Mouse (Mus musculus): ENCODE measurements at regions not wholly inside any gene's neighbourhood (a gene's known extent, or its start where the extent isn't known, plus 50 kb on each side); places are given as distances from the start of the nearest gene placed in this dataset.
A peak's percentile ranks its signal among the peaks of the same experiment; 100 is the strongest.

DNA sequence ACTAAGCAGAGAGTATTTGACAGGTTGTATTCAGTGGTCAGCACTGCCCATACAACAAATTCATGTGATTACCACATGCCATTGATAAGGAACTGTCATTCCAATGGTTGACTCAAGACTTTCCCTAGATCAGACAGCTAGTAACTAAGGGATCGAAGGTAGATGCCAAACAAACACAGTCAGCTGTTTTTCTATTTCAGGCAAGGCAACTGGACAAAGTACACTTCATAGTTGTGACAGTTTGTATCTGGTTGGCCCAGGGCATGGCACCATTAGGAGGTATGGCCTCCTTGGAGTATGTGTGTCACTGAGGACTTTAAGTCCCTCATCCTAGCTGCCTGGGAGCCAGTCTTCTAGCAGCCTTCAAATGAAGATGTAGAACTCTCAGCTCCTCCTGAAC, 62.8 kb upstream of the Aldh1a3 start:
- DNase-seq: no peak

DNA sequence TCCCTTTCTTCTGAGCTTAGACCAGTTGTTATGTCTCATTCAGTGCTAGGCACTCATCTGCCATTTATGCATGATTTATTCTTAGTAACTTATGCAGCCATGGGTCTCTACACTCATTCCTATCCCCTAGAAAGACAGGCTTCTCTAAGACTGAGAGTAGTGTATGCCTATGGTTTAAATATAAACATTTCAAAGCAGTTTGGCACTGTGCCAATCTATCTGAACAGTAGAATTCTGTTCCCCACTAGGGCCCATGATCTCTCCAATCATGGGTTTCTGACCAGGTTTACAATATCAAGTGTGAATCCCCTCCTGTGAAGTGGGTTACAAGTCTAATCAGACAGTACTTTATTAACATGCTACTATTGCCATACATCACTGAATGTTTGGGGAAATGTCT, 60.4 kb upstream of the Aldh1a3 start:
- no peak for DNase-seq

DNA sequence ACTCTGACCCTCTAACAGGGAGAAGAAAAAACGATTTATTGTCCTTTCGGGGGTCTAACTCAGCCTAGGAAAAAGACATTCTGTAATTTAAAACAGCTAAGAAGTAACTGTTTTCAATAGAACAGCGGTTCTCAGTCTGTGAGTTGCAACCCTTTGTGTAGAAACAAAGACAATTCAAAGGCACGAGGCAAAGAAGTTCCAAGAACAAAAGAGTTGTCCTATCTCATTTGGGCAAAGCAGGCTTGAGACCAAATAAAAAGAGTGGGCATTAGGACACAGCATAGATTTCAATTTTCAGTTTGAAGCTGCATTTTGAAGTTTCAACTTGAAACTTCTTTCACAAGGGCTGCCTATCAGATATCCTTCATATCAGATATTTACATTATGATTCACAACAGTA, 53.1 kb upstream of the Aldh1a3 start:
- DNase-seq: no peak

DNA sequence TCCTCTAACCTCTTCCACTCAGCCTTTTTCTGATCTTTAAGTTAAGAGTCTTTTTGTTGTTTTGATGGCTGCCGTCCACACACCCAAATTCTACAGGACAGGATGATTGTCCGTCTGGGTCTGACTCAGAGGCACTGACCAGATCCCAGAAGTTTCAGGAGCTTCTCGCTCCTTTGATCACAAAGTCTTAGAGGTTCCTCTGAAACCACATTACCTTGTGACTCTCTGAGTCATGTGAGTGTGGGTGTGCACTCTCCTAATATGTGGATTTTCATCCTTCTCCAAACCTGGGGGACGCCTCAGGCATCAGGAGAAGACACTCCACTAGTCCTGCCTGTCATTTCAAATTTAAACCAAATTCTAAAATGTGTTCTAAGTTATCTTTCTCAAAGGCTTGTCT, 52.0 kb upstream of the Aldh1a3 start:
- no peak for DNase-seq

DNA sequence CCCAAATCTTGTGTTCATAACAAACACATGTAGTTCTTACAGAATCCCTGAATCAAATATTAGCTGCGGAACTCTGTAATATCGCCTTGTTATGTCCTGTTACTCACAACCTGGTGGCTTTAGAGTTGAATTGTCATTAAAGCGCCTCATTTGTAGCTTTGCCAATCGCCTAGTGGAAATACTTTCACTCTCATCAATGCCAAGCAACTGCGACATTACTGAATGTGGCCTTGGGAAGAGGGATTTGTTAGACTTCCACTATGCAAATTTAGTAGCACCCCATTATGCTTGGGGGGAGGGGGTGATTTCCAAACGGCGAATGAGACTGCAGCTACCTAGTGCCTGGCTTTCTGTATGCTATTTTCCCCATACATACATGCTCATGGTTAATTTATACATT, 50.8 kb upstream of the Aldh1a3 start:
- no peak for DNase-seq

DNA sequence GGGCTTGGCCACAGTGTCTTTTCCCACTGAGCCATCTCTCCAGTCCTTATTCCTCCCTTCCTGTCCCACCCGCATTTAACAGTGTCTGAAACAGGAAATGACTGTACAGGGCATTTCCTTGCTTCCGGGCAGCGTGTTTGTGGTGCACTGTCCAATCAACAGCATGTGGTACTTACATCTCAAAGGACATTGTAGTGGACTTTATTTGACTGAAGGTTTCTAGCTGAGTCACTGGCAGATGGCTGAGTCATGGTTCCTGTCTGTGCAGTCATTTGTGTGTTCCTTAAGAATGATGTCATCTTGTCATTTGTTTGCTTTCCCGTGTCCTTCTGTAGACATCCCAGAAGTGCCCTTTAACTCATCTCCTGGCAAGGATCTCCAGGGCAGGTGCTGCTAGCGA, 50.2 kb upstream of the Aldh1a3 start:
- peak; percentile 10 for DNase-seq

Measured in kidney, postnatal 14 days (tissue).